Mouse (Mus musculus) midbrain, embryonic 16.5 days (tissue): ENCODE results near the gene Psmb8. TPM values are rescaled to one million over a fixed set of nuclear protein-coding genes. Genes with fewer than 3 reads are reported as not detected.

ENCODE experiments used
- ATAC-seq: fragments of 200-750 bp; cut with Nextera tagmentation; 2 replicates; pipeline ENCODE4 v1.8.0; 2017; ENCODE audit warnings: moderate TSS enrichment
- H3K27ac ChIP-seq: fragments of 300-500 bp; sonication (generic); 2 replicates; pipeline ENCODE4 v1.5.1; 2014; ENCODE audit warnings: mild to moderate bottlenecking, low read length, mixed read lengths
- H3K27me3 ChIP-seq: fragments of 300-500 bp; sonication (generic); 2 replicates; pipeline ENCODE4 v1.6.1; 2014; ENCODE audit warnings: low read depth, low read length, mixed read lengths; ENCODE audit not compliant: control insufficient read depth, insufficient read depth
- H3K36me3 ChIP-seq: fragments of 300-500 bp; sonication (generic); 2 replicates; pipeline ENCODE4 v1.6.1; 2014; ENCODE audit warnings: mild to moderate bottlenecking, low read length, moderate library complexity, mixed read lengths; ENCODE audit not compliant: control insufficient read depth, insufficient read depth
- H3K4me1 ChIP-seq: fragments of 300-500 bp; sonication (generic); 2 replicates; pipeline ENCODE4 v1.6.1; 2014; ENCODE audit warnings: mild to moderate bottlenecking, low read length, mixed read lengths; ENCODE audit not compliant: control insufficient read depth, insufficient read depth
- H3K4me2 ChIP-seq: fragments of 300-500 bp; sonication (generic); 2 replicates; pipeline ENCODE4 v1.6.1; 2014; ENCODE audit warnings: mild to moderate bottlenecking, low read length, mixed read lengths
- H3K4me3 ChIP-seq: fragments of 300-500 bp; sonication (generic); 2 replicates; pipeline ENCODE4 v1.5.1; 2014; ENCODE audit warnings: low read depth, mild to moderate bottlenecking, low read length, moderate library complexity, mixed read lengths
- H3K9ac ChIP-seq: fragments of 300-500 bp; sonication (generic); 2 replicates; pipeline ENCODE4 v1.6.1; 2014; ENCODE audit warnings: low read depth, low read length, mixed read lengths
- H3K9me3 ChIP-seq: fragments of 300-500 bp; sonication (generic); replicated peaks from 2 replicates; pipeline ENCODE4 v1.6.1; 2014; ENCODE audit warnings: mild to moderate bottlenecking, low read length, mixed read lengths; ENCODE audit not compliant: control insufficient read depth, poor library complexity, severe bottlenecking
- WGBS: fragments of 180-500 bp; shearing (Covaris S2); extraction: QIAGEN DNeasy Blood & Tissue Kit; methylation state at CpG from one replicate; pipeline ENCODE4 v1.1.7; 2014; 5-methylcytosine and 5-hydroxymethylcytosine counted together
- polyA plus RNA-seq: library from polyadenylated mRNA; unstranded; fragments of >200 nt; fragmentation: Nextera tagmentation; extraction: Ambion mirVana; gene quantifications from 2 replicates; pipeline ENCODE4 v1.2.1, GENCODE M21; 2015

Psmb8 gene
- polyA plus RNA-seq, 1 experiment from 2014 or later: 2.8 TPM

- no peak overlapping the region for H3K27ac ChIP-seq
- peaks cover 26% of the 10 kb centered on the region for H3K27me3 ChIP-seq
- H3K9me3 ChIP-seq: no peaks in the 10 kb centered on the region
- H3K4me1 ChIP-seq: peaks cover 4% of the 10 kb centered on the region
- no peak overlapping the region for H3K9ac ChIP-seq
- ATAC-seq: no peak
- H3K4me2 ChIP-seq: no peak overlapping the region
- H3K4me3 ChIP-seq: no peak overlapping the region
- no peaks in the 10 kb centered on the region for H3K36me3 ChIP-seq
- WGBS: 18% methylated on average over 9 of the region's 9 CpGs
Observed at GRCm38 (mm10) chr17:34205746-34206176, 8.2 kb downstream of the Psmb8 start.

- no peak overlapping the region for H3K27ac ChIP-seq
- H3K27me3 ChIP-seq: peaks cover 28% of the 10 kb centered on the region
- H3K9ac ChIP-seq: no peak overlapping the region
- no peaks in the 10 kb centered on the region for H3K9me3 ChIP-seq
- WGBS: 82% methylated on average over 5 of the region's 5 CpGs
- ATAC-seq: no peak
- no peak overlapping the region for H3K4me2 ChIP-seq
- peaks cover 4% of the 10 kb centered on the region for H3K4me1 ChIP-seq
- H3K4me3 ChIP-seq: no peak overlapping the region
- H3K36me3 ChIP-seq: no peaks in the 10 kb centered on the region
Observed at GRCm38 (mm10) chr17:34206731-34207130, 9.2 kb downstream of the Psmb8 start.

- ATAC-seq: no peak
- 68% methylated on average over 3 of the region's 3 CpGs for WGBS
- H3K9ac ChIP-seq: no peak overlapping the region
- no peaks in the 10 kb centered on the region for H3K9me3 ChIP-seq
- H3K4me2 ChIP-seq: no peak overlapping the region
- peaks cover 4% of the 10 kb centered on the region for H3K4me1 ChIP-seq
- no peaks in the 10 kb centered on the region for H3K36me3 ChIP-seq
- no peak overlapping the region for H3K27ac ChIP-seq
- H3K27me3 ChIP-seq: peaks cover 28% of the 10 kb centered on the region
- H3K4me3 ChIP-seq: no peak overlapping the region
Observed at GRCm38 (mm10) chr17:34207456-34207855, 9.9 kb downstream of the Psmb8 start.

GRCm38 (mm10) chr17:34207866-34208265, 10.3 kb downstream of the Psmb8 start:
- H3K4me1 ChIP-seq: peaks cover 4% of the 10 kb centered on the region
- 94% methylated on average over 9 of the region's 9 CpGs for WGBS
- no peak overlapping the region for H3K9ac ChIP-seq
- H3K4me2 ChIP-seq: no peak overlapping the region
- H3K36me3 ChIP-seq: no peaks in the 10 kb centered on the region
- peaks cover 31% of the 10 kb centered on the region for H3K27me3 ChIP-seq
- H3K9me3 ChIP-seq: no peaks in the 10 kb centered on the region
- H3K4me3 ChIP-seq: no peak overlapping the region
- ATAC-seq: no peak
- no peak overlapping the region for H3K27ac ChIP-seq

- WGBS: 28% methylated on average over 8 of the region's 10 CpGs
- H3K9me3 ChIP-seq: no peaks in the 10 kb centered on the region
- H3K27me3 ChIP-seq: peaks cover 33% of the 10 kb centered on the region
- no peak overlapping the region for H3K27ac ChIP-seq
- no peak for ATAC-seq
- H3K9ac ChIP-seq: no peak overlapping the region
- H3K4me3 ChIP-seq: no peak overlapping the region
- peaks cover 4% of the 10 kb centered on the region for H3K4me1 ChIP-seq
- H3K4me2 ChIP-seq: no peak overlapping the region
- H3K36me3 ChIP-seq: no peaks in the 10 kb centered on the region
Observed at GRCm38 (mm10) chr17:34208421-34208820, 10.9 kb downstream of the Psmb8 start.

- Histone ChIP-seq H3K4me1 (peaks cover 2% of the 10 kb centered on the region; the same call in 1 of the 2 replicates), H3K4me2 (no peak overlapping the region), H3K9me3 (no peaks in the 10 kb centered on the region), H3K27me3 (peaks cover 41% of the 10 kb centered on the region), H3K9ac (no peak overlapping the region), H3K36me3 (no peaks in the 10 kb centered on the region), H3K27ac (no peak overlapping the region), H3K4me3 (no peak overlapping the region)
- 49% methylated on average over 3 of the region's 3 CpGs for WGBS
- ATAC-seq: no peak
Observed at GRCm38 (mm10) chr17:34209680-34210079, 12.2 kb downstream of the Psmb8 start.

GRCm38 (mm10) chr17:34210599-34210998, 13.1 kb downstream of the Psmb8 start:
- Histone ChIP-seq H3K4me1 (no peaks in the 10 kb centered on the region), H3K4me2 (no peak overlapping the region), H3K27ac (no peak overlapping the region), H3K9me3 (no peaks in the 10 kb centered on the region), H3K36me3 (no peaks in the 10 kb centered on the region), H3K4me3 (no peak overlapping the region), H3K9ac (no peak overlapping the region), H3K27me3 (peaks cover 36% of the 10 kb centered on the region)
- WGBS: 81% methylated on average over 3 of the region's 3 CpGs
- no peak for ATAC-seq

- no peaks in the 10 kb centered on the region for H3K9me3 ChIP-seq
- 18% methylated on average over 21 of the region's 23 CpGs for WGBS
- ATAC-seq: no peak
- no peak overlapping the region for H3K9ac ChIP-seq
- no peak overlapping the region for H3K27ac ChIP-seq
- H3K36me3 ChIP-seq: no peaks in the 10 kb centered on the region
- no peaks in the 10 kb centered on the region for H3K4me1 ChIP-seq
- no peak overlapping the region for H3K4me3 ChIP-seq
- H3K27me3 ChIP-seq: peaks cover 34% of the 10 kb centered on the region
- peak overlapping the region; percentile 15; the same call in 1 of the 2 replicates for H3K4me2 ChIP-seq
Observed at GRCm38 (mm10) chr17:34211746-34212365, 14.3 kb downstream of the Psmb8 start.

- no peak for ATAC-seq
- peaks cover 29% of the 10 kb centered on the region for H3K27me3 ChIP-seq
- no peak overlapping the region for H3K9ac ChIP-seq
- no peak overlapping the region for H3K27ac ChIP-seq
- H3K4me1 ChIP-seq: no peaks in the 10 kb centered on the region
- WGBS: 39% methylated on average over 21 of the region's 21 CpGs
- peak overlapping the region; percentile 40 for H3K4me2 ChIP-seq
- no peaks in the 10 kb centered on the region for H3K36me3 ChIP-seq
- H3K9me3 ChIP-seq: no peaks in the 10 kb centered on the region
- H3K4me3 ChIP-seq: no peak overlapping the region
Observed at GRCm38 (mm10) chr17:34213936-34214335, 16.4 kb downstream of the Psmb8 start.
